Mouse (Mus musculus): ENCODE measurements around the gene Ctsh.
A peak's percentile ranks its signal among the peaks of the same experiment; 100 is the strongest.
"Not testable (repeated sequence)": the region's sequence is repeated elsewhere in the genome, so short reads cannot be mapped to it uniquely, and the experiment has no call there.

Gene Ctsh

GRCm38 (mm10) chr9:90059828-90060573 is 6.0 kb downstream of the Ctsh start:
- no peak for DNase-seq

- no peak for DNase-seq
These were observed 6.6 kb downstream of the Ctsh start for GRCm38 (mm10) chr9:90060574-90060875.

- not testable (repeated sequence) for DNase-seq
These were observed 7.0 kb downstream of the Ctsh start for GRCm38 (mm10) chr9:90060932-90061331.

- no peak for DNase-seq
These were observed 13.4 kb downstream of the Ctsh start for GRCm38 (mm10) chr9:90067341-90067740.

GRCm38 (mm10) chr9:90068786-90069185 is 14.8 kb downstream of the Ctsh start:
- no peak for DNase-seq

- DNase-seq, result peak; percentile 41
These were observed 15.5 kb downstream of the Ctsh start for GRCm38 (mm10) chr9:90069485-90069884.

- DNase-seq, result no peak
These were observed 16.2 kb downstream of the Ctsh start for GRCm38 (mm10) chr9:90070174-90070573.

- no peak for DNase-seq
These were observed 21.4 kb downstream of the Ctsh start for GRCm38 (mm10) chr9:90075336-90075735.

GRCm38 (mm10) chr9:90076131-90076530 is 22.2 kb downstream of the Ctsh start:
- DNase-seq, result no peak

GRCm38 (mm10) chr9:90076849-90077461 is 23.0 kb downstream of the Ctsh start:
- peak; percentile 81 for DNase-seq

- DNase-seq, result not testable (repeated sequence)
These were observed 28.0 kb downstream of the Ctsh start for GRCm38 (mm10) chr9:90081961-90082360.

- DNase-seq, result no peak
These were observed 29.0 kb downstream of the Ctsh start for GRCm38 (mm10) chr9:90082992-90083391.

- DNase-seq, result no peak
These were observed 30.2 kb downstream of the Ctsh start for GRCm38 (mm10) chr9:90084152-90084551.

GRCm38 (mm10) chr9:90084766-90085468 is 31.0 kb downstream of the Ctsh start:
- DNase-seq, result no peak

- no peak for DNase-seq
These were observed 34.0 kb downstream of the Ctsh start for GRCm38 (mm10) chr9:90087906-90088485.

- no peak for DNase-seq
These were observed 35.6 kb downstream of the Ctsh start for GRCm38 (mm10) chr9:90089339-90090104.

GRCm38 (mm10) chr9:90098934-90099333 is 45.0 kb downstream of the Ctsh start:
- DNase-seq, result no peak

- DNase-seq, result no peak
These were observed 46.8 kb downstream of the Ctsh start for GRCm38 (mm10) chr9:90100760-90101159.

GRCm38 (mm10) chr9:90105462-90105861 is 51.5 kb downstream of the Ctsh start:
- DNase-seq, result no peak

- DNase-seq, result no peak
These were observed 53.0 kb downstream of the Ctsh start for GRCm38 (mm10) chr9:90106915-90107314.

- no peak for DNase-seq
These were observed 54.3 kb downstream of the Ctsh start for GRCm38 (mm10) chr9:90108272-90108671.

- no peak for DNase-seq
These were observed 55.4 kb downstream of the Ctsh start for GRCm38 (mm10) chr9:90109386-90109785.

- DNase-seq, result no peak
These were observed 59.2 kb downstream of the Ctsh start for GRCm38 (mm10) chr9:90113151-90113550.
